In genomic region chr4:136172011-136172541, GRCm38 (mm10) we compare ENCODE assay signal across 8 mouse cellular contexts. TPM values are rescaled to one million over a fixed set of nuclear protein-coding genes. Genes with fewer than 3 reads are reported as not detected.
A peak's percentile ranks its signal among the peaks of the same experiment; 100 is the strongest.
DNase-seq lines count a peak whose midpoint lies in the region; ATAC-seq and TF ChIP-seq lines count a peak whose summit lies in the region.

TSS of gene E2f2 (plus strand) at chr4:136172394.

- WGBS in hindbrain, embryonic 16.5 days, result under 1% methylated on average over 35 of the region's 35 CpGs
- WGBS in liver, embryonic 12.5 days (ENCODE audit: insufficient replicate concordance), result under 1% methylated on average over 35 of the region's 35 CpGs

- no peaks in the 10 kb centered on the region for H3K9me3 ChIP-seq in hindbrain, embryonic 16.5 days (ENCODE audit: control insufficient read depth, low read length)
- H3K9me3 ChIP-seq in liver, embryonic 12.5 days (replicated peaks), result no peaks in the 10 kb centered on the region

- no peaks in the 10 kb centered on the region for H3K27me3 ChIP-seq in hindbrain, embryonic 16.5 days (replicated peaks; ENCODE audit: control insufficient read depth, insufficient read depth, low read length)
- H3K27me3 ChIP-seq in liver, embryonic 12.5 days (replicated peaks), result peaks cover 3% of the 10 kb centered on the region; the same call in 1 of the 2 replicates
- H3K27me3 ChIP-seq in myocyte (ENCODE audit: control insufficient read depth, insufficient read depth, insufficient read length), result no peaks in the 10 kb centered on the region

- H3K27ac ChIP-seq in bone marrow macrophage, adult 2 months (ENCODE audit: insufficient read depth, low read depth, low read length), result peak within 1 kb of the TSS; percentile 69
- H3K27ac ChIP-seq in hindbrain, embryonic 16.5 days (ENCODE audit: low read depth, low read length), result no peak within 1 kb of the TSS
- peak within 1 kb of the TSS; percentile 99 for H3K27ac ChIP-seq in liver, embryonic 12.5 days

- H3K4me3 ChIP-seq in bone marrow macrophage, adult 2 months (ENCODE audit: insufficient read depth, low read length), result peak within 1 kb of the TSS; percentile 95
- H3K4me3 ChIP-seq in hindbrain, embryonic 16.5 days (ENCODE audit: low read length), result peak within 1 kb of the TSS; percentile 64
- H3K4me3 ChIP-seq in liver, embryonic 12.5 days, result peak within 1 kb of the TSS; percentile 84
- H3K4me3 ChIP-seq in myocyte, result peak within 1 kb of the TSS; percentile 98

- peaks cover 34% of the 10 kb centered on the region for H3K4me1 ChIP-seq in bone marrow macrophage, adult 2 months (ENCODE audit: control insufficient read depth, insufficient read depth, low read length)
- peaks cover 13% of the 10 kb centered on the region for H3K4me1 ChIP-seq in hindbrain, embryonic 16.5 days (ENCODE audit: control insufficient read depth, insufficient read depth, low read depth, low read length)
- peaks cover 56% of the 10 kb centered on the region for H3K4me1 ChIP-seq in liver, embryonic 12.5 days

- TF ChIP-seq CTCF in bone marrow macrophage, adult 2 months (IDR thresholded peaks at IDR 0.05; ENCODE audit: low read depth, low read length), result no peak

- H3ac ChIP-seq in myocyte (ENCODE audit: control insufficient read depth, insufficient read length), result peak within 1 kb of the TSS; percentile 97

- peak; percentile 56 for ATAC-seq in hindbrain, embryonic 16.5 days
- peak; percentile 48 for ATAC-seq in liver, embryonic 12.5 days

- H3K79me2 ChIP-seq in myocyte (ENCODE audit: control insufficient read depth, insufficient read depth), result peaks cover 37% of the 10 kb centered on the region

- H3K9ac ChIP-seq in hindbrain, embryonic 16.5 days (ENCODE audit: low read depth, low read length), result peak within 1 kb of the TSS; percentile 70
- H3K9ac ChIP-seq in liver, embryonic 12.5 days, result peak within 1 kb of the TSS; percentile 100

- DNase-seq in layer of hippocampus, postnatal 10 days (ENCODE audit: low spot score in 2 of 2), result peak; percentile 57 to 68
- no peak for DNase-seq in layer of hippocampus, adult 9-11 months
- peak; percentile 83 for DNase-seq in forelimb bud, embryonic 11.5 days (ENCODE audit: low read depth, low spot score)
- peak; percentile 85 for DNase-seq in testis, postnatal 10 days (ENCODE audit: low spot score)

- peak within 1 kb of the TSS; percentile 100 for H3K4me2 ChIP-seq in hindbrain, embryonic 16.5 days (ENCODE audit: low read length)
- H3K4me2 ChIP-seq in liver, embryonic 12.5 days, result peak within 1 kb of the TSS; percentile 91
- H3K4me2 ChIP-seq in myocyte (ENCODE audit: low read depth), result peak within 1 kb of the TSS; percentile 98

- H3K36me3 ChIP-seq in hindbrain, embryonic 16.5 days (ENCODE audit: control insufficient read depth, insufficient read depth, low read length), result no peaks in the 10 kb centered on the region
- peaks cover 32% of the 10 kb centered on the region for H3K36me3 ChIP-seq in liver, embryonic 12.5 days
- peaks cover 7% of the 10 kb centered on the region for H3K36me3 ChIP-seq in myocyte (ENCODE audit: control insufficient read depth, insufficient read depth)

- TF ChIP-seq POLR2A in bone marrow macrophage, adult 2 months (IDR thresholded peaks at IDR 0.05; ENCODE audit: borderline replicate concordance, low read depth, low read length), result no peak
- no peak for TF ChIP-seq POLR2A in myocyte (IDR thresholded peaks at IDR 0.05; ENCODE audit: insufficient read length, low read depth)

TF ChIP-seq in myocyte, 11 proteins besides CTCF, POLR2A, EP300 and RAD21:
- no peak for TF ChIP-seq TCF12 (IDR thresholded peaks at IDR 0.05; ENCODE audit: insufficient read depth, poor library complexity, severe bottlenecking)
- no peak for TF ChIP-seq MYOG (IDR thresholded peaks at IDR 0.05; ENCODE audit: control insufficient read depth in 1 of 3, insufficient read depth in 1 of 3, insufficient read length in 2 of 3, low read depth in 2 of 3)
- no peak for TF ChIP-seq USF1 (IDR thresholded peaks at IDR 0.05; ENCODE audit: low read depth)
- no peak for TF ChIP-seq TCF3 (IDR thresholded peaks at IDR 0.05; ENCODE audit: insufficient read length, low read depth)
- TF ChIP-seq MYOD1 (IDR thresholded peaks at IDR 0.05; ENCODE audit: control insufficient read depth in 1 of 3, insufficient read length in 2 of 3, low read depth in 2 of 3), result no peak
- TF ChIP-seq CEBPB (IDR thresholded peaks at IDR 0.05; ENCODE audit: insufficient read depth, poor library complexity, severe bottlenecking), result no peak
- TF ChIP-seq E2F4 (IDR thresholded peaks at IDR 0.05; ENCODE audit: insufficient read depth), result peak; percentile 76
- TF ChIP-seq MAX (IDR thresholded peaks at IDR 0.05; ENCODE audit: low read depth), result no peak
TF ChIP-seq in myocyte: peak in this region for 1.

RNA-seq across cellular contexts. Expression of gene E2f2, which starts in this region (rescaled TPM):
- 1 to 10 TPM; 1.1 to 2.3 TPM for total RNA-seq in layer of hippocampus, postnatal 10 days (2021)
- 20.0 and 20.8 TPM in 2 replicates for polyA plus RNA-seq in bone marrow macrophage, adult 2 months (2012; ENCODE audit: insufficient read depth, insufficient read length, missing spikeins)
- 3.4 TPM in 2 replicates for polyA plus RNA-seq in hindbrain, embryonic 16.5 days (2015; fragmentation: Nextera tagmentation; extraction: Ambion mirVana)
- polyA plus RNA-seq in liver, embryonic 12.5 days (2016; fragmentation: Nextera tagmentation; extraction: Ambion mirVana), result 63.4 and 69.1 TPM in 2 replicates
- polyA plus RNA-seq in myocyte (2012; fragmentation: generic; extraction: Trizol), result 56.3 TPM
